Mouse (Mus musculus) megakaryocyte, embryonic 14.5 days (primary cell): ENCODE results near the gene Lrrc52. TPM values are rescaled to one million over a fixed set of nuclear protein-coding genes. Genes with fewer than 3 reads are reported as not detected.

Source experiments
- H3K27me3 ChIP-seq: replicated peaks from 2 replicates; pipeline ENCODE3; 2012; ENCODE audit warnings: inconsistent platforms
- H3K36me3 ChIP-seq: replicated peaks from 2 replicates; pipeline ENCODE3; 2012; ENCODE audit warnings: low read length, inconsistent platforms, mixed read lengths
- H3K4me1 ChIP-seq: 2 replicates; pipeline ENCODE4 v1.6.1; 2012; ENCODE audit warnings: inconsistent platforms
- H3K4me3 ChIP-seq: replicated peaks from 2 replicates; pipeline ENCODE3; 2012; ENCODE audit warnings: moderate library complexity, mild to moderate bottlenecking, inconsistent platforms
- H3K9me3 ChIP-seq: 2 replicates; pipeline ENCODE4 v1.6.1; 2012; ENCODE audit warnings: inconsistent platforms
- FLI1 ChIP-seq: IDR thresholded peaks from 2 replicates; pipeline ENCODE4 v1.6.1; 2012; ENCODE audit warnings: low read length, inconsistent platforms, mixed read lengths
- GATA1 ChIP-seq: IDR thresholded peaks from 3 replicates; pipeline ENCODE4 v1.6.1; 2012; ENCODE audit warnings: mixed read lengths, low read length, inconsistent platforms, borderline replicate concordance
- polyA plus RNA-seq: library from polyadenylated mRNA; stranded (reverse); fragments of >175 nt; gene quantifications from 2 replicates; pipeline ENCODE4 v1.2.3, GENCODE M21; 2012; ENCODE audit warnings: low replicate concordance; ENCODE audit not compliant: insufficient read depth

Lrrc52 gene
- polyA plus RNA-seq = not detected in 2 replicates

DNA sequence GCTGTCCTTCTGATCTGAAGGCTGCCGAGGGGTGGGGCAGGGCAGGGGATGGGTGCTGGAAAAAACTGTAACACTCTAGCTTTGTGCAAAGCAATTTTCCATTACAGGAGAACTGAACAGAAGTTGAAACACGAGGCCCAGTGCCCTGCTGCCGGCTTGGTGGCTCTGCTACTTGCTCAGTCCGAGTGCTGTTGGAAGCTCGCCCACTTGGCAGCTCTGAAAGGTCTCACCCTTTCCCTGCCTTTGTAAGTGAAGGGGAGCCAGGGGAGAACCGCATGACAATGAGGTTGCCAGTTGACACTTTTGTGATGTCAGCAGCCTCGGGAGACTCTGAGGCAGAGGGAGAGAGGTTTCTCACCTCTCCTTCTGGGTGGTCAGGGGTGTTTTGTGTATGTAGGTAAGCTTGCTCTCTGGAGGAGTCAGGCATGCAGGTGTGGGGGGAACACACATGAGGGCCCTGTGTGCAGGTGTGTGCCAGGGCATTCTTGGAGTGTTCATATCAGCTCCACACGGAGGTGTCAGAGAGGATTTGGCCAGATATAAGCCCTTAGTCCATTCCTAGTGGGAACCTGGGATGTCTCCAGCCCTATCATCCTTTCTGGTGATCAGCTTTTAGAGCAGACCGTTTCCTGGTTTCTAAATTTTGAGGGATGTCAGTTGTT is at the start of gene Lrrc52:
Gene Lrrc52, minus strand, starts transcription at position 16 of the 662 bp plus-strand sequence.
- peaks cover 3% of the 10 kb centered on the region for H3K27me3 ChIP-seq
- H3K4me1 ChIP-seq = no peaks in the 10 kb centered on the region
- H3K4me3 ChIP-seq = no peak within 1 kb of the TSS
- TF ChIP-seq FLI1 = no peak
- no peak for TF ChIP-seq GATA1
- H3K9me3 ChIP-seq = no peaks in the 10 kb centered on the region
- H3K36me3 ChIP-seq = no peaks in the 10 kb centered on the region

DNA sequence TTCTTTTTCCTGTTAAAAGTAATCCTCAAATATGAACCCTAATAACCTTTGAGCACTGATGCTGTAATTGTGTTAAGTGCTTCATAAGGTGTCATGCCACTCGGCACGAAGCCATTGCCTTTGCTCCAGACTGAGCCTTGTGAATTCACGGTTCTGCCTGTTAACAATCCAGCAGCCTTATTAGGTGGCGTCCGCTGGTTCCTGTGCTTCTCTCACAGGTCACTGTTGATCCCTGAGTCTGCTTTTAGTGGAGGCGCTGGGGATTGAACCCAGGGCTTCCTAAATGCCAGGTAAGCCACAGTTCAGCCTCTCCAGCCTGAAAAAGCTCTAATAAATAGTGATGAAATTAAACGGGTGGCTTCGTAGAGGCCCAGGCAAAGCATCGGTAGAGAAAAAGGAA is 45.0 kb upstream of the Lrrc52 start:
- Histone ChIP-seq H3K4me1 (no peaks in the 10 kb centered on the region), H3K36me3 (no peaks in the 10 kb centered on the region), H3K27me3 (no peaks in the 10 kb centered on the region), H3K9me3 (no peaks in the 10 kb centered on the region), H3K4me3 (no peak overlapping the region)
- TF ChIP-seq FLI1 = no peak
- TF ChIP-seq GATA1 = no peak

GRCm38 (mm10) chr1:167506048-167506447 is 39.5 kb upstream of the Lrrc52 start:
- no peaks in the 10 kb centered on the region for H3K9me3 ChIP-seq
- H3K4me3 ChIP-seq = no peak overlapping the region
- peaks cover 2% of the 10 kb centered on the region for H3K27me3 ChIP-seq
- H3K4me1 ChIP-seq = no peaks in the 10 kb centered on the region
- TF ChIP-seq FLI1 (no peak), GATA1 (no peak)
- H3K36me3 ChIP-seq = no peaks in the 10 kb centered on the region

DNA sequence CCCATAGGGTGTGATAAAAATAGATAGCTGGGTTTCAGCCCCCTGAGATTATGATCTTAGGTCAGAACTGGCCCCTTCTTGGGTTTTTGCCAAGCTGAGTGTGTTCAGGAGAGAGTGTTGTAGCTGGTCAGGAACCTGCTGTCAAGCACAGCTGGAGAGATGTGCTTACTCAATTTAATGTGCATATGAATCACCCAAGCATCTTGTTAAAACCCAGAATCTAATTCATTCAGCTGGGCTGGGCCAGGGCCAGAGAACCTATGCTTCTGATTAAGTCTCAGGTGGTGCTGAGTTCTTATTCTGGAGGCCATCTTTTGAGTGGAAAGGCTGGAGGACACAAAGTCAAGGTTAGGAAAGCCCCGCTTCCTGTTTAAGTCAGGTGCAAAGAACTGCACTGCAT is 38.8 kb upstream of the Lrrc52 start:
- no peaks in the 10 kb centered on the region for H3K36me3 ChIP-seq
- H3K4me1 ChIP-seq = no peaks in the 10 kb centered on the region
- H3K4me3 ChIP-seq = no peak overlapping the region
- H3K9me3 ChIP-seq = no peaks in the 10 kb centered on the region
- TF ChIP-seq FLI1 (no peak), GATA1 (no peak)
- peaks cover 2% of the 10 kb centered on the region for H3K27me3 ChIP-seq

GRCm38 (mm10) chr1:167499097-167499850 is 32.7 kb upstream of the Lrrc52 start:
- H3K4me3 ChIP-seq = no peak overlapping the region
- peaks cover 9% of the 10 kb centered on the region for H3K4me1 ChIP-seq
- H3K9me3 ChIP-seq = no peaks in the 10 kb centered on the region
- peaks cover 13% of the 10 kb centered on the region for H3K27me3 ChIP-seq
- H3K36me3 ChIP-seq = no peaks in the 10 kb centered on the region
- no peak for TF ChIP-seq GATA1
- no peak for TF ChIP-seq FLI1

GRCm38 (mm10) chr1:167497991-167498390 is 31.4 kb upstream of the Lrrc52 start:
- H3K36me3 ChIP-seq = no peaks in the 10 kb centered on the region
- H3K4me1 ChIP-seq = peaks cover 9% of the 10 kb centered on the region
- no peaks in the 10 kb centered on the region for H3K9me3 ChIP-seq
- peaks cover 13% of the 10 kb centered on the region for H3K27me3 ChIP-seq
- TF ChIP-seq FLI1 = no peak
- no peak for TF ChIP-seq GATA1
- H3K4me3 ChIP-seq = peak overlapping the region; percentile 65

GRCm38 (mm10) chr1:167497560-167497959 is 31.0 kb upstream of the Lrrc52 start:
- Histone ChIP-seq H3K36me3 (no peaks in the 10 kb centered on the region), H3K4me3 (no peak overlapping the region), H3K9me3 (no peaks in the 10 kb centered on the region), H3K27me3 (peaks cover 13% of the 10 kb centered on the region), H3K4me1 (peaks cover 9% of the 10 kb centered on the region)
- TF ChIP-seq GATA1 (no peak), FLI1 (no peak)

- Histone ChIP-seq H3K9me3 (0 out of 2 replicates have a peak, but pooled peaks cover 3% of the 10 kb centered on the region), H3K4me1 (no peaks in the 10 kb centered on the region), H3K27me3 (peaks cover 5% of the 10 kb centered on the region), H3K4me3 (no peak overlapping the region), H3K36me3 (no peaks in the 10 kb centered on the region)
- no peak for TF ChIP-seq GATA1
- TF ChIP-seq FLI1 = no peak
Observed at GRCm38 (mm10) chr1:167491501-167491900, 24.9 kb upstream of the Lrrc52 start.

DNA sequence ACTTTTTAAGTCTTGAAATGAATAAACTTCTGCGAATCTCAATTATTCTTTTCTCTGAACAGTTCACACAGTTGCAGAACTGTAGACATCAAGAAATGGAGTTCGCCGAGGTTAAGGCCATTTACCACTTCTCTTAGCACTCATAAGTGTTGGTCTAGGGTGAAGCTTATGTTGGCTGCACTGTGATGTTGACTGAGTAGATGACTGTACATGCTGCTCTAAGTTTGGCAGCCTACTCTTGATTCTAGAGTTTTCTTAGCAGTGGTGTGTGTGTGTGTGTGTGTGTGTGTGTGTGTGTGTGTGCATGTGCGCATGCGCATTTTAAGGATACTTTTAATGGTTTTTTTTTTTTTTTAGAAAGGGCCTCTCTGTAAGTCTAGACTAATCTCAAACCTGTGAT is 21.4 kb upstream of the Lrrc52 start:
- TF ChIP-seq GATA1 (no peak), FLI1 (no peak)
- H3K4me1 ChIP-seq = no peaks in the 10 kb centered on the region
- H3K9me3 ChIP-seq = 0 out of 2 replicates have a peak, but pooled peaks cover 3% of the 10 kb centered on the region
- no peak overlapping the region for H3K4me3 ChIP-seq
- H3K27me3 ChIP-seq = no peaks in the 10 kb centered on the region
- no peaks in the 10 kb centered on the region for H3K36me3 ChIP-seq

GRCm38 (mm10) chr1:167486959-167487680 is 20.5 kb upstream of the Lrrc52 start:
- Histone ChIP-seq H3K36me3 (no peaks in the 10 kb centered on the region), H3K4me3 (no peak overlapping the region), H3K9me3 (0 out of 2 replicates have a peak, but pooled peaks cover 3% of the 10 kb centered on the region), H3K4me1 (no peaks in the 10 kb centered on the region), H3K27me3 (no peaks in the 10 kb centered on the region)
- TF ChIP-seq FLI1 (no peak), GATA1 (no peak)
